Mouse (Mus musculus) spleen, adult 18-20 months (tissue): ENCODE measurements around the gene Adra1b.

Source experiments
- DNase-seq, 2 experiments: peaks; one replicate each; pipeline ENCODE4 v3.0.0; 2022; ENCODE audit warnings: mixed read lengths in 2 of 2

The Adra1b gene

GRCm38 (mm10) chr11:43892546-43892945 is 8.5 kb downstream of the Adra1b start:
- no peak for DNase-seq

- no peak for DNase-seq
Measured at GRCm38 (mm10) chr11:43891457-43891856, 9.6 kb downstream of the Adra1b start.

GRCm38 (mm10) chr11:43889208-43889915 is 11.6 kb downstream of the Adra1b start:
- no peak for DNase-seq

- no peak for DNase-seq
Measured at GRCm38 (mm10) chr11:43888736-43889135, 12.3 kb downstream of the Adra1b start.

- no peak for DNase-seq
Measured at GRCm38 (mm10) chr11:43887597-43887996, 13.4 kb downstream of the Adra1b start.

GRCm38 (mm10) chr11:43884521-43884920 is 16.5 kb downstream of the Adra1b start:
- DNase-seq, result no peak

- DNase-seq, result no peak
Measured at GRCm38 (mm10) chr11:43883641-43884181, 17.3 kb downstream of the Adra1b start.

GRCm38 (mm10) chr11:43877211-43877610 is 23.8 kb downstream of the Adra1b start:
- DNase-seq, result no peak

GRCm38 (mm10) chr11:43867721-43868281 is 33.2 kb downstream of the Adra1b start:
- no peak for DNase-seq

GRCm38 (mm10) chr11:43865298-43866165 is 35.5 kb downstream of the Adra1b start:
- no peak for DNase-seq

GRCm38 (mm10) chr11:43853046-43853445 is 48.0 kb downstream of the Adra1b start:
- no peak for DNase-seq

- no peak for DNase-seq
Measured at GRCm38 (mm10) chr11:43848056-43848455, 53.0 kb downstream of the Adra1b start.

GRCm38 (mm10) chr11:43841596-43841995 is 59.4 kb downstream of the Adra1b start:
- no peak for DNase-seq

GRCm38 (mm10) chr11:43840491-43840890 is 60.5 kb downstream of the Adra1b start:
- DNase-seq, result no peak

GRCm38 (mm10) chr11:43835880-43836740 is 64.9 kb downstream of the Adra1b start:
- peak; percentile 9 to 20 for DNase-seq

- no peak for DNase-seq
Measured at GRCm38 (mm10) chr11:43835456-43835855, 65.6 kb downstream of the Adra1b start.

GRCm38 (mm10) chr11:43834531-43834930 is 66.5 kb downstream of the Adra1b start:
- DNase-seq, result no peak

- DNase-seq, result no peak
Measured at GRCm38 (mm10) chr11:43831530-43831929, 69.5 kb downstream of the Adra1b start.

- DNase-seq, result no peak
Measured at GRCm38 (mm10) chr11:43826769-43827168, 74.2 kb downstream of the Adra1b start.

- no peak for DNase-seq
Measured at GRCm38 (mm10) chr11:43823349-43823748, 77.7 kb downstream of the Adra1b start.

GRCm38 (mm10) chr11:43820552-43821460 is 80.2 kb downstream of the Adra1b start:
- no peak for DNase-seq
